Mouse (Mus musculus) kidney, embryonic 15.5 days (tissue): ENCODE data around the gene Gm43951. TPM values are rescaled to one million over a fixed set of nuclear protein-coding genes. Genes with fewer than 3 reads are reported as not detected.

Source experiments
- ATAC-seq: fragments of 200-750 bp; cut with Nextera tagmentation; replicated peaks from 2 replicates; pipeline ENCODE4 v1.8.0; 2017; ENCODE audit warnings: moderate TSS enrichment; ENCODE audit not compliant: low FRiP score
- H3K27ac ChIP-seq: fragments of 300-500 bp; sonication (generic); 2 replicates; pipeline ENCODE4 v1.5.1; 2015; ENCODE audit warnings: mild to moderate bottlenecking, inconsistent platforms
- H3K27me3 ChIP-seq: fragments of 300-500 bp; sonication (generic); 2 replicates; pipeline ENCODE4 v1.6.1; 2015; ENCODE audit warnings: inconsistent platforms
- H3K36me3 ChIP-seq: fragments of 300-500 bp; sonication (generic); 2 replicates; pipeline ENCODE4 v1.6.1; 2015; ENCODE audit warnings: inconsistent platforms
- H3K4me1 ChIP-seq: fragments of 300-500 bp; sonication (generic); 2 replicates; pipeline ENCODE4 v1.6.1; 2015; ENCODE audit warnings: inconsistent platforms
- H3K4me2 ChIP-seq: fragments of 300-500 bp; sonication (generic); 2 replicates; pipeline ENCODE4 v1.6.1; 2015; ENCODE audit warnings: moderate library complexity, mild to moderate bottlenecking, inconsistent platforms
- H3K4me3 ChIP-seq: fragments of 300-500 bp; sonication (generic); replicated peaks from 2 replicates; pipeline ENCODE4 v1.5.1; 2015; ENCODE audit warnings: mild to moderate bottlenecking, inconsistent platforms
- H3K9ac ChIP-seq: fragments of 300-500 bp; sonication (generic); 2 replicates; pipeline ENCODE4 v1.6.1; 2015; ENCODE audit warnings: mild to moderate bottlenecking, inconsistent platforms
- H3K9me3 ChIP-seq: fragments of 300-500 bp; sonication (generic); replicated peaks from 2 replicates; pipeline ENCODE4 v1.6.1; 2016; ENCODE audit warnings: inconsistent platforms
- WGBS: fragments of 180-500 bp; shearing (Covaris S2); methylation state at CpG from one replicate; pipeline ENCODE4 v1.1.7; 2015; ENCODE audit warnings: mixed read lengths; 5-methylcytosine and 5-hydroxymethylcytosine counted together
- polyA plus RNA-seq: library from polyadenylated mRNA; unstranded; fragments of >200 nt; fragmentation: Nextera tagmentation; extraction: Ambion mirVana; gene quantifications from 2 replicates; pipeline ENCODE4 v1.2.1, GENCODE M21; 2015

The Gm43951 gene
- polyA plus RNA-seq, 1 experiment from 2014 or later: 0.29 TPM

DNA sequence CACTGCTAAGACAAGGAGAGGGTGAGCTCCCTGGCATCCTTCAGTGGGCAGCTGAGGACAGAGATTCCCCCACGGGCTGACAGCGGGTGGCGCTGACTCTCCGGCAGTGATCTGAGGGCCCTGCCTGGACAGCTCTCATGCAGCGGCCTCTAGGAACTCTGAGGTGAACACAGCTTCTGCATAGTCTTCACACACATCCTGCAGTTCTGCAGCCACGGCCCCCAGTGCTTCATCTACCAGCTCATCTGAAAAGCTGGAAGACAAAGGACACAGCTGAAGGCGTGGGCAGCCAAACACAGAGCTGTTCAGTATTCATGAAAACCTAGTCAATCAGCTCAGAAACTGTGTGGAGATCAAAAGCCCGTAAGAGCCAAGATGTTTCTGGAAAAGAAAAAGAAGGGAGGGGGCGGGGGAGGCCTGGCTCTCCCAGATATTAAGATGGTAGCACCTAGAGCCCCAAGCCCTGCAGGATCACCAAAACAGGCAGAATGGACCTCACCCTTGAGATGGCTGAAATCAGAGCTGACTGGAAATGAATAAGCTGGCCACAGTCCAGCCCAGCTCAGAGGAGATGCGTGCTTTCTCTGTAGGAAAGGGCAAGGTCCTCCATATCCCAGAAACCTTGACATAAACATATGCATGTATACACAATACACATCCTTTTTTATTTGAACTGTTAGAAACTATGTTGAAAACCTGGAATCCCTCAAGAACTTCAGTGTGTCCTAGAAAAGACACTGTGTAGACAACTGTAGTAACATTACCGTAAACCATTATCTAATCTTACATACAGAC lies 51.3 kb downstream of the Gm43951 start:
- 81% methylated on average over 11 of the region's 11 CpGs for WGBS

More for the DNA sequence above, 51.3 kb downstream of the Gm43951 start:
- H3K27me3 ChIP-seq: no peaks in the 10 kb centered on the region
- no peak overlapping the region for H3K9ac ChIP-seq
- H3K4me3 ChIP-seq: no peak overlapping the region
- no peaks in the 10 kb centered on the region for H3K9me3 ChIP-seq
- no peak overlapping the region for H3K4me2 ChIP-seq
- no peak for ATAC-seq
- H3K36me3 ChIP-seq: peaks cover 66% of the 10 kb centered on the region
- no peak overlapping the region for H3K27ac ChIP-seq
- peaks cover 19% of the 10 kb centered on the region for H3K4me1 ChIP-seq

Other genes with a start within 250 kb of the Gm43951 start
- gene Aipl1, start 169.3 kb downstream of the Gm43951 start, polyA plus RNA-seq: 0.30 and 0.38 TPM in 2 replicates
- gene Pimreg, start 164.8 kb downstream of the Gm43951 start, polyA plus RNA-seq: 122 and 131 TPM in 2 replicates
- gene Pitpnm3, start 71.1 kb downstream of the Gm43951 start, polyA plus RNA-seq: 0.05 and 0.13 TPM in 2 replicates
- 13.5 and 16.4 TPM in 2 replicates for gene 4933427D14Rik, start 619 bp upstream of the Gm43951 start, polyA plus RNA-seq
- gene Txndc17, start 707 bp upstream of the Gm43951 start, polyA plus RNA-seq: 200 and 216 TPM in 2 replicates
- gene Med31, start 8.8 kb upstream of the Gm43951 start, polyA plus RNA-seq: 46.1 TPM in 2 replicates
- 0.26 and 2.0 TPM in 2 replicates for gene Slc13a5, start 60.4 kb upstream of the Gm43951 start, polyA plus RNA-seq
- 4.3 and 6.2 TPM in 2 replicates for gene Xaf1, start 94.8 kb upstream of the Gm43951 start, polyA plus RNA-seq
- not detected in 2 replicates for gene Fbxo39, start 107.6 kb upstream of the Gm43951 start, polyA plus RNA-seq
- gene Tekt1, start 155.6 kb upstream of the Gm43951 start, polyA plus RNA-seq: 5.4 and 5.6 TPM in 2 replicates
- gene Smtnl2, start 204.9 kb upstream of the Gm43951 start, polyA plus RNA-seq: 109 and 111 TPM in 2 replicates
- gene Ggt6, start 228.7 kb upstream of the Gm43951 start, polyA plus RNA-seq: 0.87 and 0.95 TPM in 2 replicates
- gene Mybbp1a, start 234.5 kb upstream of the Gm43951 start, polyA plus RNA-seq: 162 and 184 TPM in 2 replicates